Mouse (Mus musculus): ENCODE data around the gene Krtap20-2.
"Not testable (repeated sequence)": the region's sequence is repeated elsewhere in the genome, so short reads cannot be mapped to it uniquely, and the experiment has no call there.

The Krtap20-2 gene

GRCm38 (mm10) chr16:89205561-89205960 is at the start of gene Krtap20-2:
TSS of gene Krtap20-2 (plus strand) at chr16:89205861.
- DNase-seq (ENCODE audit: low read depth), result no peak

- DNase-seq (ENCODE audit: low read depth), result no peak
Measured at GRCm38 (mm10) chr16:89157652-89158051, 48.0 kb upstream of the Krtap20-2 start, which contains the start of gene Gm9789. TSS of gene Gm9789 (plus strand) at chr16:89157952.

- DNase-seq (ENCODE audit: low read depth), result not testable (repeated sequence)
Measured at GRCm38 (mm10) chr16:89169190-89169589, 36.5 kb upstream of the Krtap20-2 start, which contains the start of gene Gm7735. TSS of gene Gm7735 (plus strand) at chr16:89169490.

DNA sequence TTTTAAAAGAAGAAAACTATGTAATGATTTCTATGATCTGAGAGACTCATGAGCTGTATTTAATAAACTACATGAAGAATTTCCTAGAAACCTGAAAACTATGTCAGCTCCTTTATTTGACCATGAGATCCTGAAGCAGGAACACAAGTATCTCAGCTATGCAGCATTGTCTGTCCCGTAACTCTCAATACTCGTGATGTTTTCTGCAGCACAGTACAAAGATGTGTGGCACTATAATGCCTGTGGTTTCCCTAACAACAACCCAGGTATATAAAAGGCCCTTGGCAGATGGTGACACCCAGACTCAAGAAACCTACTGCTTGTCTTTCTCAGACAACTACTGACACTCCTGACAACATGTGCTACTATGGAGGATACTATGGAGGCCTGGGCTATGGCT is 31.2 kb upstream of the Krtap20-2 start, which contains the start of gene 1110057P08Rik:
Gene 1110057P08Rik (plus strand): TSS at position 301 of the 400 bp plus-strand sequence.
- no peak for DNase-seq (ENCODE audit: low read depth)

GRCm38 (mm10) chr16:89188621-89189020 is 17.0 kb upstream of the Krtap20-2 start:
- DNase-seq (ENCODE audit: low read depth), result no peak
